Mouse (Mus musculus): ENCODE data around the gene Gm11758.
"Not testable (repeated sequence)": the region's sequence is repeated elsewhere in the genome, so short reads cannot be mapped to it uniquely, and the experiment has no call there.

Gene Gm11758

GRCm38 (mm10) chr4:73876166-73876565, at the start of gene Gm11758:
Gene Gm11758 (minus strand): TSS chr4:73876266.
- DNase-seq: not testable (repeated sequence)

- not testable (repeated sequence) for DNase-seq
Observed at GRCm38 (mm10) chr4:73920660-73921059, 44.6 kb upstream of the Gm11758 start, which contains the start of gene Gm11756. Gene Gm11756 (minus strand): TSS chr4:73920760.

- DNase-seq: not testable (repeated sequence)
Observed at GRCm38 (mm10) chr4:73905853-73906252, 29.8 kb upstream of the Gm11758 start, which contains the start of gene Gm13871. Gene Gm13871 (minus strand): TSS chr4:73905953.

GRCm38 (mm10) chr4:73891012-73891411, 14.9 kb upstream of the Gm11758 start, which contains the start of gene Gm11757:
Gene Gm11757 (minus strand): TSS chr4:73891112.
- not testable (repeated sequence) for DNase-seq

- DNase-seq: no peak
Observed at GRCm38 (mm10) chr4:73826587-73826986, 49.5 kb downstream of the Gm11758 start.
